Comparison of ENCODE assay signal across 8 mouse cellular contexts in genomic region chr11:94043998-94044985, GRCm38 (mm10). TPM values are rescaled to one million over a fixed set of nuclear protein-coding genes. Genes with fewer than 3 reads are reported as not detected.
DNase-seq lines count a peak whose midpoint lies in the region; ATAC-seq lines count a peak whose summit lies in the region.

No protein-coding gene starts in this region.

- no peaks in the 10 kb centered on the region for H3K27me3 ChIP-seq in embryonic facial prominence, embryonic 10.5 days (replicated peaks; ENCODE audit: low read depth, poor library complexity, severe bottlenecking)
- H3K27me3 ChIP-seq in intestine, embryonic 14.5 days (replicated peaks; ENCODE audit: control insufficient read depth, insufficient read depth, low read length), result no peaks in the 10 kb centered on the region

- 7% methylated on average over 22 of the region's 22 CpGs for WGBS in embryonic facial prominence, embryonic 10.5 days
- 7% methylated on average over 22 of the region's 22 CpGs for WGBS in intestine, embryonic 14.5 days

- H3K4me1 ChIP-seq in embryonic facial prominence, embryonic 10.5 days, result peaks cover 6% of the 10 kb centered on the region
- no peaks in the 10 kb centered on the region for H3K4me1 ChIP-seq in intestine, embryonic 14.5 days (replicated peaks; ENCODE audit: control insufficient read depth, insufficient read depth, low read length)

- ATAC-seq in intestine, embryonic 14.5 days (replicated peaks; ENCODE audit: low FRiP score, low TSS enrichment, low read depth), result peak; percentile 97
- no peak for ATAC-seq in inflammation-experienced regulatory T-cells, adult 6 months

- H3K9me3 ChIP-seq in embryonic facial prominence, embryonic 10.5 days, result no peaks in the 10 kb centered on the region
- H3K9me3 ChIP-seq in intestine, embryonic 14.5 days (ENCODE audit: control insufficient read depth, low read length), result no peaks in the 10 kb centered on the region

- H3K9ac ChIP-seq in intestine, embryonic 14.5 days (ENCODE audit: low read length), result peak overlapping the region; percentile 51

- H3K4me3 ChIP-seq in embryonic facial prominence, embryonic 10.5 days, result peak overlapping the region; percentile 70
- peak overlapping the region; percentile 49 for H3K4me3 ChIP-seq in intestine, embryonic 14.5 days (ENCODE audit: low read depth, low read length)

- H3K4me2 ChIP-seq in intestine, embryonic 14.5 days (ENCODE audit: low read length), result peak overlapping the region; percentile 76

- DNase-seq in brain, adult 2 months (ENCODE audit: low read depth, low spot score), result peak; percentile 100
- DNase-seq in embryonic facial prominence, embryonic 10.5 days (ENCODE audit: low spot score), result peak; percentile 92
- DNase-seq in gastrocnemius, postnatal 4 days (ENCODE audit: low spot score in 2 of 2), result peak; percentile 42 to 77
- DNase-seq in intestine, embryonic 14.5 days (ENCODE audit: low spot score), result peak; percentile 91
- peak; percentile 79 to 94 for DNase-seq in left cerebral cortex, adult 8-10 months (ENCODE audit: low spot score in 2 of 2)
- DNase-seq in lung, postnatal 4 days, result peak; percentile 83 to 86
- peak; percentile 90 for DNase-seq in right cerebral cortex, postnatal 25 days

- peaks cover 14% of the 10 kb centered on the region for H3K36me3 ChIP-seq in embryonic facial prominence, embryonic 10.5 days (replicated peaks)
- peaks cover 12% of the 10 kb centered on the region for H3K36me3 ChIP-seq in intestine, embryonic 14.5 days (ENCODE audit: control insufficient read depth, insufficient read depth, low read length)

- H3K27ac ChIP-seq in embryonic facial prominence, embryonic 10.5 days (replicated peaks), result peak overlapping the region; percentile 89
- H3K27ac ChIP-seq in intestine, embryonic 14.5 days (ENCODE audit: low read depth), result peak overlapping the region; percentile 67

RNA-seq across cellular contexts. Expression of gene Spag9, which starts 48.4 kb away (rescaled TPM):
- polyA plus RNA-seq in embryonic facial prominence, embryonic 10.5 days (2016; fragmentation: Nextera tagmentation; extraction: Ambion mirVana), result 35.5 and 39.4 TPM in 2 replicates
- total RNA-seq in gastrocnemius, postnatal 4 days (2021), result 100 to 1,000 TPM; 132 to 149 TPM
- 50.0 and 50.9 TPM in 2 replicates for polyA plus RNA-seq in intestine, embryonic 14.5 days (2014; fragmentation: Nextera tagmentation; extraction: Ambion mirVana)
- total RNA-seq in left cerebral cortex, adult 8-10 months (2022), result 100 to 1,000 TPM; 247 to 289 (median 277) TPM
- 10 to 100 TPM; 18.6 to 21.4 (median 18.7) TPM for polyA plus RNA-seq in inflammation-experienced regulatory T-cells, adult 6 months (2017; shearing (Covaris generic))
